Mouse (Mus musculus) MEL (cell line): ENCODE results near the gene Dgcr2. TPM values are rescaled to one million over a fixed set of nuclear protein-coding genes. Genes with fewer than 3 reads are reported as not detected.

ENCODE experiments used
- DNase-seq: peaks from one replicate; pipeline ENCODE4 v3.0.0; 2011; ENCODE audit warnings: low read depth, low spot score
- H3K27ac ChIP-seq: 2 replicates; pipeline ENCODE4 v1.5.1; 2012; ENCODE audit warnings: low read depth, mild to moderate bottlenecking, control low read depth, low read length, moderate library complexity; ENCODE audit not compliant: control insufficient read depth
- H3K27me3 ChIP-seq, 2 experiments: fragments of 150-350 bp in 1 of 2; sonication (generic) in 1 of 2; 2 replicates each; pipeline ENCODE4 v1.6.1; 2012; ENCODE audit warnings: low read length in 2 of 2, mild to moderate bottlenecking in 2 of 2, improper control_type of control experiment in 1 of 2, moderate library complexity in 1 of 2; ENCODE audit not compliant: insufficient read depth in 2 of 2, control insufficient read depth in 1 of 2
- H3K36me3 ChIP-seq, 2 experiments: 2 replicates each; pipeline ENCODE4 v1.6.1; 2012 to 2014; ENCODE audit warnings: low read length in 2 of 2, improper control_type of control experiment in 1 of 2, inconsistent platforms in 1 of 2, mild to moderate bottlenecking in 1 of 2; ENCODE audit not compliant: insufficient read depth in 2 of 2, control insufficient read depth in 1 of 2
- H3K4me1 ChIP-seq, 2 experiments: fragments of 150-350 bp in 1 of 2; sonication (generic) in 1 of 2; 2 replicates each; pipeline ENCODE4 v1.6.1; 2012; ENCODE audit warnings: low read length in 2 of 2, improper control_type of control experiment in 1 of 2, mild to moderate bottlenecking in 1 of 2; ENCODE audit not compliant: insufficient read depth in 2 of 2, control insufficient read depth in 1 of 2
- H3K4me3 ChIP-seq, 2 experiments: fragments of 150-350 bp in 1 of 2; sonication (generic) in 1 of 2; 2 replicates each; pipeline ENCODE4 v1.5.1; 2012; ENCODE audit warnings: low read depth in 2 of 2, low read length in 2 of 2, mild to moderate bottlenecking in 2 of 2, moderate library complexity in 2 of 2, control low read depth in 1 of 2, improper control_type of control experiment in 1 of 2; ENCODE audit not compliant: control insufficient read depth in 1 of 2, insufficient read depth in 1 of 2
- H3K79me2 ChIP-seq: 2 replicates; pipeline ENCODE4 v1.6.1; 2012; ENCODE audit warnings: mild to moderate bottlenecking, low read length, moderate library complexity; ENCODE audit not compliant: control insufficient read depth, poor library complexity, insufficient read depth
- H3K9ac ChIP-seq: 2 replicates; pipeline ENCODE4 v1.6.1; 2012; ENCODE audit warnings: low read depth, mild to moderate bottlenecking, control low read depth, low read length, moderate library complexity; ENCODE audit not compliant: control insufficient read depth, poor library complexity, severe bottlenecking
- H3K9me3 ChIP-seq: fragments of 150-350 bp; sonication (generic); replicated peaks from 2 replicates; pipeline ENCODE4 v1.6.1; 2012; ENCODE audit warnings: mild to moderate bottlenecking, low read length, improper control_type of control experiment, moderate library complexity; ENCODE audit not compliant: insufficient read depth
- CHD2 ChIP-seq: IDR thresholded peaks from 2 replicates; pipeline ENCODE4 v1.6.1; 2011; ENCODE audit warnings: low read length, improper control_type of control experiment
- CTCF ChIP-seq, 3 experiments: IDR thresholded peaks in 2 of 3; conservative IDR thresholded peaks in 1 of 3; 2 replicates each; pipeline ENCODE4 v1.5.1; 2011 to 2012; ENCODE audit warnings: low read length in 3 of 3, low read depth in 2 of 3, mild to moderate bottlenecking in 2 of 3, improper control_type of control experiment in 1 of 3, inconsistent platforms in 1 of 3, mixed read lengths in 1 of 3, moderate library complexity in 1 of 3; ENCODE audit not compliant: control insufficient read depth in 1 of 3, insufficient read depth in 1 of 3, poor library complexity in 1 of 3, severe bottlenecking in 1 of 3
- ELF1 ChIP-seq: IDR thresholded peaks from 2 replicates; pipeline ENCODE4 v1.6.1; 2014; ENCODE audit warnings: low read depth, mild to moderate bottlenecking, inconsistent platforms, low read length, improper control_type of control experiment, moderate library complexity
- EP300 ChIP-seq, 2 experiments: IDR thresholded peaks; 2 replicates each; pipeline ENCODE4 v1.6.1; 2011; ENCODE audit warnings: improper control_type of control experiment in 2 of 2, low read length in 2 of 2, low read depth in 1 of 2, mild to moderate bottlenecking in 1 of 2
- ETS1 ChIP-seq: IDR thresholded peaks from 2 replicates; pipeline ENCODE4 v1.6.1; 2012; ENCODE audit warnings: low read depth, mild to moderate bottlenecking, inconsistent platforms, low read length, improper control_type of control experiment, moderate library complexity
- GATA1 ChIP-seq: IDR thresholded peaks from 2 replicates; pipeline ENCODE4 v1.6.1; 2011; ENCODE audit warnings: low read depth, low read length, improper control_type of control experiment
- KAT2A ChIP-seq: conservative IDR thresholded peaks from 2 replicates; pipeline ENCODE4 v1.6.1; 2012; ENCODE audit warnings: low read depth, low read length, improper control_type of control experiment, inconsistent platforms
- MAZ ChIP-seq: IDR thresholded peaks from 2 replicates; pipeline ENCODE4 v1.6.1; 2012; ENCODE audit warnings: low read depth, mild to moderate bottlenecking, inconsistent platforms, low read length, improper control_type of control experiment
- MEF2A ChIP-seq: IDR thresholded peaks from 2 replicates; pipeline ENCODE4 v1.6.1; 2014; ENCODE audit warnings: low read depth, mild to moderate bottlenecking, inconsistent platforms, low read length, improper control_type of control experiment; ENCODE audit not compliant: poor library complexity, insufficient replicate concordance, severe bottlenecking; ENCODE audit errors: extremely low read depth
- MXI1 ChIP-seq: IDR thresholded peaks from 2 replicates; pipeline ENCODE4 v1.6.1; 2011; ENCODE audit warnings: mild to moderate bottlenecking, low read depth, low read length, improper control_type of control experiment
- MYC ChIP-seq: IDR thresholded peaks from 2 replicates; pipeline ENCODE4 v1.6.1; 2011; ENCODE audit warnings: low read depth, mild to moderate bottlenecking, low read length, improper control_type of control experiment, moderate library complexity
- POLR2AphosphoS5 ChIP-seq: IDR thresholded peaks from 2 replicates; pipeline ENCODE4 v1.6.1; 2012; ENCODE audit warnings: low read depth, borderline replicate concordance, mild to moderate bottlenecking, inconsistent platforms, low read length, moderate library complexity, mixed read lengths
- RAD21 ChIP-seq: IDR thresholded peaks from 2 replicates; pipeline ENCODE4 v1.6.1; 2011; ENCODE audit warnings: mild to moderate bottlenecking, low read depth, low read length, improper control_type of control experiment
- RCOR1 ChIP-seq: IDR thresholded peaks from 2 replicates; pipeline ENCODE4 v1.6.1; 2012; ENCODE audit warnings: low read depth, mild to moderate bottlenecking, inconsistent platforms, low read length, improper control_type of control experiment
- TAL1 ChIP-seq: IDR thresholded peaks from 2 replicates; pipeline ENCODE4 v1.6.1; 2012; ENCODE audit warnings: mild to moderate bottlenecking, inconsistent platforms, low read length, moderate library complexity, mixed read lengths
- TBP ChIP-seq: IDR thresholded peaks from 2 replicates; pipeline ENCODE4 v1.8.0; 2011; ENCODE audit warnings: low read depth, low read length, improper control_type of control experiment
- TCF12 ChIP-seq: IDR thresholded peaks from 2 replicates; pipeline ENCODE4 v1.6.1; 2014; ENCODE audit warnings: low read depth, mild to moderate bottlenecking, inconsistent platforms, low read length, improper control_type of control experiment, moderate library complexity
- UBTF ChIP-seq: IDR thresholded peaks from 2 replicates; pipeline ENCODE4 v1.6.1; 2012; ENCODE audit warnings: low read depth, mild to moderate bottlenecking, inconsistent platforms, low read length, improper control_type of control experiment, moderate library complexity, borderline replicate concordance; ENCODE audit not compliant: insufficient read depth
- polyA plus RNA-seq, 2 experiments: library from polyadenylated mRNA; stranded (reverse) in 1 of 2; unstranded in 1 of 2; fragments of >175 nt in 1 of 2; fragments of >200 nt in 1 of 2; gene quantifications; 2 replicates each; pipeline versions ENCODE4 v1.2.1 to v1.2.4; 2012; ENCODE audit warnings: low replicate concordance in 2 of 2, low read depth in 1 of 2; ENCODE audit not compliant: insufficient read length in 2 of 2, insufficient read depth in 1 of 2, missing spikeins in 1 of 2
- total RNA-seq: library from RNA; depleted of rRNA; stranded (reverse); fragments of 300-350 nt; gene quantifications from 2 replicates; pipeline ENCODE4 v1.2.3, GENCODE M21; 2012

Gene Dgcr2
- total and polyA plus RNA-seq, 3 experiments: 37.1 to 53.7 TPM; not detected in 1

DNA sequence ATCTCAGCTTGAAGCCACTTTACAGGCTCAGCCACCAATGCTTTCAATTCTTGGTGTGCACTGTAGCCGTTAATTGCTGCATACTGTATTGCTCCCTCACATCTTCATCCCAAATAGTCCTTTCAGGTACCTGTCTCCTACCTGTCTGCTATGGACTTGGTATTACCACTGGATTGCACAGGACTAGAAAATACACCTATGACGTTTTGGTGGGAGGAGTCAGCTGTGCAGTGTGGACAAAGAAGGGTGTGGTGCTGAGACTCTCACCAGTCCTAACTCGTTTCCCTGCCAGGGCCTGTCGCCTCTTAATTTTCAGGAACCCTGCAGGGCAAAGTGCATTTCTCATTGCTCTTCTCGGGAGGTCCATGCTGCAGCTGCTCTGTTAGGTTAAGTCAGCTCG lies 32.6 kb downstream of the Dgcr2 start:
- Histone ChIP-seq H3K36me3 (peaks cover 11 to 25% of the 10 kb centered on the region in 2 experiments), H3K4me3 (no peak overlapping the region), H3K9me3 (no peaks in the 10 kb centered on the region), H3K4me1 (peaks cover 6 to 24% of the 10 kb centered on the region in 2 experiments), H3K27me3 (no peaks in the 10 kb centered on the region), H3K79me2 (no peaks in the 10 kb centered on the region; the same call in 1 of the 2 replicates), H3K27ac (no peak overlapping the region), H3K9ac (no peak overlapping the region)
- TF ChIP-seq TAL1 (no peak), TBP (no peak), ELF1 (no peak), MXI1 (no peak), EP300 (IDR thresholded peaks at IDR 0.05; ENCODE audit: low read depth in 1 of 2, low read length in 2 of 2) (no peak), MYC (no peak), GATA1 (no peak), TCF12 (no peak), UBTF (no peak), CHD2 (no peak), RAD21 (no peak), MAZ (no peak), KAT2A (no peak), POLR2AphosphoS5 (no peak)
- no peak for DNase-seq

DNA sequence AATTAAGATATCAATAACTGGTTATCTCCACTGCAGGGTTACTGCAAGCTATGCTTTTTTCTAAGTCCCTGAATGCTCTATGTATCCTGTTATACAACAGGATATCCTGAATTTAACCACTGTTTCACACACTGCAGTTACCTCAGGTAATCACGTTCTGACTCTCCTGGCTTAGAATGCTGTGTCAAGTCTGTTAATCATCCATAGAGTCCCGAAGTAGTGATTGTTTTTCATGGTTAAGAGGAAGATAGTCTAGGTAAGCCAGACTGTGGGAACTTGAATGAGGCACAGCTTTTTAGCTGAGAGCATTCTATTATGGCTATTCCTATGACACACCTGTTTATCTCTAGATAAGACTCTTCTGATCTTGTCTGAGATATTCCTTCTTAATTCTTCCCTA lies 33.1 kb downstream of the Dgcr2 start:
- no peaks in the 10 kb centered on the region for H3K27me3 ChIP-seq
- no peak overlapping the region for H3K27ac ChIP-seq
- H3K4me1 ChIP-seq: peaks cover 3 to 19% of the 10 kb centered on the region in 2 experiments
- H3K4me3 ChIP-seq: no peak overlapping the region
- no peak overlapping the region for H3K9ac ChIP-seq
- H3K79me2 ChIP-seq: no peaks in the 10 kb centered on the region
- no peaks in the 10 kb centered on the region for H3K9me3 ChIP-seq
- no peak for DNase-seq
- TF ChIP-seq RCOR1 (no peak), CTCF (IDR thresholded peaks at IDR 0.05 in 2 of 3, conservative IDR thresholded peaks at IDR 0.05 in 1 of 3; ENCODE audit: control insufficient read depth in 1 of 3, insufficient read depth in 1 of 3, low read depth in 2 of 3, low read length in 3 of 3, poor library complexity in 1 of 3, severe bottlenecking in 1 of 3) (no peak), MEF2A (no peak), ETS1 (no peak)
- peaks cover 9 to 20% of the 10 kb centered on the region in 2 experiments for H3K36me3 ChIP-seq
